Mouse (Mus musculus): ENCODE results near the gene Kcnv2.

DNA sequence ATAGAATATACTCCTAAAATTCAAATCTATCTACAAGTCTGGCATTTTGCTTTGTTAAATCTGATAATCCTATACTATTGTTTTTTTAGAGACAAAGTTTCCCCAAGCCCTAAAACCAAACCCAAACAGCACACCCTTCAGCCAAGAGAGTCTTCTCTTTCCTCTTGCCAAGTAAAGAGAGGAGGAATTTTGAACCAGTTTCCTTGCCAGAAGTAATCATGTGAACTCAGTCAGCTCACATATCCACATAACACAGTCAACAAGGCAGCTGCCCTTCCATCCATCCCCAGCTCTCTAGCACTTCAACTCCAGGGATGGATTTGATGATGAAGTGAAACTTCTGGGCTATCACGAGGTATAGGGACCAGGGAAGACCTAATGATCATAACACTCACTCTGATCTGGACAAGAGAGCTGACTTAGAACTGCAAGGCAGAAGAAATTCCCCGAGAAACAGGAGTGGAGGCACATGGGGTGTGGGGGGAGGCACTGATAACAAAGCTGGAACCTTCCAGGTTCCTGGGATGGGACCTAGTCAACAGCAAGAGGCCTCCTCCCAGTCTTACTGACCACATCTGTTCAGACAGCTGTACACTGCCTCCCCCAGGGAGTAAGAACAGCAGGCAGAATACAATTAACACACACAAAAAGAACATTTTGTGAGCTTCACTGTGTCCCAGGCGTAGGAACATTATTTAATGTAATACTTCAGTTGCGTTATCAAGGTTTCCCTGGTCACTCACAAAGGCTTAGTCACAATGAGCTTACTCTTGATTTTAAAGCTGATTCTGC is 13.9 kb downstream of the Kcnv2 start:
- TF ChIP-seq CTCF (IDR thresholded peaks at IDR 0.05; ENCODE audit: borderline replicate concordance, control insufficient read depth, extremely low read depth, insufficient read depth, low read length, poor library complexity) = no peak
- TF ChIP-seq POLR2A (IDR thresholded peaks at IDR 0.05; ENCODE audit: control insufficient read depth, extremely low read depth, insufficient read depth, low read length, poor library complexity) = no peak
